Mouse (Mus musculus) limb, embryonic 13.5 days (tissue): ENCODE measurements at regions not wholly inside any gene's neighbourhood (a gene's known extent, or its start where the extent isn't known, plus 50 kb on each side); places are given as distances from the start of the nearest gene placed in this dataset.
A peak's percentile ranks its signal among the peaks of the same experiment; 100 is the strongest.
"Not testable (repeated sequence)": the region's sequence is repeated elsewhere in the genome, so short reads cannot be mapped to it uniquely, and the experiment has no call there.

Experiments used
- ATAC-seq: fragments of 200-750 bp; cut with Nextera tagmentation; 2 replicates; pipeline ENCODE4 v1.8.0; 2017; ENCODE audit warnings: low read depth, moderate number of reproducible peaks, moderate TSS enrichment; ENCODE audit not compliant: low FRiP score
- H3K27ac ChIP-seq: fragments of 300-500 bp; sonication (generic); 2 replicates; pipeline ENCODE4 v1.5.1; 2015; ENCODE audit warnings: inconsistent platforms, mild to moderate bottlenecking, moderate library complexity
- H3K27me3 ChIP-seq: fragments of 300-500 bp; sonication (generic); 2 replicates; pipeline ENCODE4 v1.6.1; 2015; ENCODE audit warnings: mild to moderate bottlenecking, inconsistent platforms
- H3K36me3 ChIP-seq: fragments of 300-500 bp; sonication (generic); 2 replicates; pipeline ENCODE4 v1.6.1; 2015; ENCODE audit warnings: inconsistent platforms, mild to moderate bottlenecking, moderate library complexity
- H3K4me1 ChIP-seq: fragments of 300-500 bp; sonication (generic); 2 replicates; pipeline ENCODE4 v1.6.1; 2015; ENCODE audit warnings: inconsistent platforms
- H3K4me2 ChIP-seq: fragments of 300-500 bp; sonication (generic); replicated peaks from 2 replicates; pipeline ENCODE4 v1.6.1; 2015; ENCODE audit warnings: inconsistent platforms, mild to moderate bottlenecking, moderate library complexity
- H3K4me3 ChIP-seq: fragments of 300-500 bp; sonication (generic); 2 replicates; pipeline ENCODE4 v1.5.1; 2015; ENCODE audit warnings: moderate library complexity, mild to moderate bottlenecking, inconsistent platforms
- H3K9ac ChIP-seq: fragments of 300-500 bp; sonication (generic); 2 replicates; pipeline ENCODE4 v1.6.1; 2015; ENCODE audit warnings: mild to moderate bottlenecking, inconsistent platforms
- H3K9me3 ChIP-seq: fragments of 300-500 bp; sonication (generic); 2 replicates; pipeline ENCODE4 v1.6.1; 2016; ENCODE audit warnings: inconsistent platforms
- WGBS: fragments of 180-500 bp; shearing (Covaris S2); methylation state at CpG from one replicate; pipeline ENCODE4 v1.1.7; 2015; 5-methylcytosine and 5-hydroxymethylcytosine counted together

- WGBS: 77% methylated on average over 5 of the region's 5 CpGs
- Histone ChIP-seq H3K4me3 (no peak overlapping the region), H3K4me2 (no peak overlapping the region), H3K4me1 (peaks cover 61% of the 10 kb centered on the region), H3K27me3 (no peaks in the 10 kb centered on the region), H3K9ac (no peak overlapping the region), H3K9me3 (no peaks in the 10 kb centered on the region), H3K36me3 (no peaks in the 10 kb centered on the region), H3K27ac (no peak overlapping the region)
- no peak for ATAC-seq
Measured at GRCm38 (mm10) chr12:79984985-79985747, 127.6 kb downstream of the Zfp36l1 start.

DNA sequence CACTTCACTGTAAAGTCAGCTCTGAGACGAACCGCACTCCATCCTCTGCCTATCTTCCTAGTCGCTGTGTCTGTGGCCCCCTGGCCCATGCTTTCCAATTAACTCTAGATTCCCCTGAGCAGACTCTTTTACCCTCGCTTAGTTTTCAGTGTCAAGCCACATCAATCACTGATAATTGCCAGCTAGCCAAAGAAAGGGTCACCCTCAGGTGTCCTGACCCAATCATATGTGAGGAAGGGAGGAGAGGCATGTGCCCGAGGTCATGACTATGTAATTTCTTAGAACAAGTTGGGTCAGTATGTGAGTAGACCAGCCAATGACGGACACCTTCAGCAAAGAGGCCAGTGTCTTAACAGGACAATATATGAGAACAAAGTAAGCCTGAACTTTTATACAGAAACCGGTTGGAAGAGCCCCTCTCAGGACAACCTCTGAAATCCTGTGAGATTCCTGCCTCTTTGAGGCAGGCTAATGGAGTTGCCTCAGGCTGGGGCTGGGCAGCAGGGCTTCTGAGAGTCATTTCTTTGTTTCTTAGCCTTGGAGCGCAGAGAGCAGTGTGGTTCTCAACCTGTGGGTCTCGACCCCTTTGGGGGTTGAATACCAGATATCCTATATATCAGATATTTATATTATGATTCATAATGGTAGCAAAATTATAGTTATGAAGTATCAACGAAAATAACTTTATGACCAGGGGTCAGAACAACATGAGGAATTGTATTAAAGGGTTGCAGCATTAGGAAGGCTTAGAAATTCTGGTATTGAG, 128.6 kb downstream of the Zfp36l1 start:
- H3K27ac ChIP-seq: no peak overlapping the region
- no peak for ATAC-seq
- WGBS: 49% methylated on average over 10 of the region's 10 CpGs
- peaks cover 51% of the 10 kb centered on the region for H3K4me1 ChIP-seq
- no peaks in the 10 kb centered on the region for H3K36me3 ChIP-seq
- no peaks in the 10 kb centered on the region for H3K27me3 ChIP-seq
- no peak overlapping the region for H3K4me2 ChIP-seq
- no peak overlapping the region for H3K9ac ChIP-seq
- no peak overlapping the region for H3K4me3 ChIP-seq
- H3K9me3 ChIP-seq: no peaks in the 10 kb centered on the region

- H3K9ac ChIP-seq: no peak overlapping the region
- no peak overlapping the region for H3K4me2 ChIP-seq
- WGBS: 74% methylated on average over 6 of the region's 6 CpGs
- no peak for ATAC-seq
- no peak overlapping the region for H3K27ac ChIP-seq
- H3K4me1 ChIP-seq: peaks cover 42% of the 10 kb centered on the region
- no peaks in the 10 kb centered on the region for H3K36me3 ChIP-seq
- H3K9me3 ChIP-seq: no peaks in the 10 kb centered on the region
- no peaks in the 10 kb centered on the region for H3K27me3 ChIP-seq
- H3K4me3 ChIP-seq: no peak overlapping the region
Measured at GRCm38 (mm10) chr12:79983232-79983631, 129.6 kb downstream of the Zfp36l1 start.

- H3K4me2 ChIP-seq, H3K9me3 ChIP-seq, H3K27me3 ChIP-seq, ATAC-seq, H3K27ac ChIP-seq, H3K9ac ChIP-seq, H3K4me3 ChIP-seq, H3K36me3 ChIP-seq: not testable (repeated sequence)
- H3K4me1 ChIP-seq: peaks cover 34% of the 10 kb centered on the region
- WGBS: 71% methylated on average over 1 of the region's 1 CpGs
Measured at GRCm38 (mm10) chr12:79982497-79982896, 130.3 kb downstream of the Zfp36l1 start.

GRCm38 (mm10) chr12:79980711-79981110, 132.1 kb downstream of the Zfp36l1 start:
- Histone ChIP-seq H3K4me3 (no peak overlapping the region), H3K27ac (no peak overlapping the region), H3K4me1 (peaks cover 22% of the 10 kb centered on the region), H3K9ac (no peak overlapping the region), H3K9me3 (peaks cover 2% of the 10 kb centered on the region; the same call in 1 of the 2 replicates), H3K27me3 (no peaks in the 10 kb centered on the region), H3K4me2 (no peak overlapping the region), H3K36me3 (no peaks in the 10 kb centered on the region)
- WGBS: 87% methylated on average over 4 of the region's 4 CpGs
- no peak for ATAC-seq

- H3K36me3 ChIP-seq: no peaks in the 10 kb centered on the region
- peaks cover 2% of the 10 kb centered on the region for H3K9me3 ChIP-seq
- no peak overlapping the region for H3K4me3 ChIP-seq
- peaks cover 25% of the 10 kb centered on the region for H3K4me1 ChIP-seq
- no peak overlapping the region for H3K4me2 ChIP-seq
- no peak overlapping the region for H3K9ac ChIP-seq
- 93% methylated on average over 3 of the region's 3 CpGs for WGBS
- H3K27ac ChIP-seq: no peak overlapping the region
- no peak for ATAC-seq
- no peaks in the 10 kb centered on the region for H3K27me3 ChIP-seq
Measured at GRCm38 (mm10) chr12:79977136-79977535, 135.7 kb downstream of the Zfp36l1 start.

DNA sequence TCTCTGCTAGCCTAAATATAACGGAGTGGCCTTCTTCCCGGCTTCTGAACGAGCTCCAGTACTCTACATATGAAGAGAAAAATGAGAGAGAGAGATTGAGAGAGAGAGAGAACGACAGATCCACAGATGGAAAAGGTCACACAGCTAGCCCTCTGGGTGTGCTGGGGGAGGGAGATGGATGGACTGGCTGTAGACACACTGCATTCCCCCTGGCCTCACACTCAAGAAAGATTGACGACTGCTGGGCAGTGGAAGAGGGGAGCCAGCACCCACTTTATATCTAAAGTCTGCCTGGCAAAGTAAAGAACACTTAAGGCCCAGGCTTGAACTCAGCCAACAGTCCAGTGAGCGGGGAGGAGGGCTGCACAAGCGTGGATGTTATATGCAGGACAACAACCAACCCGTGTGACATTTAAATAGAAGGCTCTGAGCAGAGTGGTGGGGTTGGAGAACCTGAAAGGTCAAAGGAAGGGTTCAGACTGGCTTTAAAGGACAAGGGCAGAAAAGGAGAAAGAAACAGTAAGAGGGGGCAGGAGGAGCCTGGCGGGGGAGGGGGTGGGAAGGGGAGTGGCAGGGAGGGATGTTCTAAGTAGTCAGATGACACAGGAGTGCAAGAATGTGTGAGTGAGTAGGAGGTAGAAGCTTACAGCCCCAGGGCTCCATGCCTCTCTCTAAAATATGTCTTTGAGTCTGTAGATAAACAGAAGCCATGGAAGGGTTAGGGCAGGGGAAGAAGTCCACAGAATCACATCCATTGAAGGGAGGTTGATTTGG, 137.2 kb downstream of the Zfp36l1 start:
- Histone ChIP-seq H3K36me3 (no peaks in the 10 kb centered on the region), H3K4me1 (peaks cover 39% of the 10 kb centered on the region), H3K27me3 (no peaks in the 10 kb centered on the region), H3K27ac (peak overlapping the region; percentile 59), H3K4me2 (no peak overlapping the region), H3K9ac (no peak overlapping the region), H3K4me3 (no peak overlapping the region), H3K9me3 (peaks cover 2% of the 10 kb centered on the region)
- WGBS: 45% methylated on average over 9 of the region's 9 CpGs
- no peak for ATAC-seq

- ATAC-seq: no peak
- Histone ChIP-seq H3K9me3 (peaks cover 2% of the 10 kb centered on the region), H3K27ac (peak overlapping the region; percentile 59), H3K4me2 (no peak overlapping the region), H3K4me3 (no peak overlapping the region), H3K36me3 (no peaks in the 10 kb centered on the region), H3K4me1 (peaks cover 45% of the 10 kb centered on the region), H3K27me3 (no peaks in the 10 kb centered on the region), H3K9ac (no peak overlapping the region)
- 44% methylated on average over 6 of the region's 6 CpGs for WGBS
Measured at GRCm38 (mm10) chr12:79975050-79975449, 137.8 kb downstream of the Zfp36l1 start.

DNA sequence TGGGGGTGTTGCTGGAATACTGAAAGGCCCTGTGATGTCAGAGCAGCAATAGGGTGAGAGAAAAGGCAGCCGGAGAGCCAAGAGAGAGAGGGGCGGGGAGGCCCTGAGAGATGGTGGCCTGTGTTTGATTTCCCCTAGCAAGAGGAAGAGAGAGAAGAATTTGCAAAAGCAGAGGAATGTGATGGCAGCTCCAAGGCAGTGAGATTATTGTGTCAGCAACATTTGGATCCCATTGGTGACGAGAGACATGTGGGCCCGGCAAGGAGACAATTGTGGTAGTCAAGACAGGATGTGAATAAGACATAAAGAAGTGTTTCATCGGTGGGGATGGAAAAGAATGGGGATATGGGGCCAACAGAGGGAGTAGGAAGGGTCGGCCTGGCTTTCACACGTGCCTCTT, 138.3 kb downstream of the Zfp36l1 start:
- no peak overlapping the region for H3K9ac ChIP-seq
- H3K4me3 ChIP-seq: no peak overlapping the region
- H3K4me1 ChIP-seq: peaks cover 50% of the 10 kb centered on the region
- H3K27ac ChIP-seq: peak overlapping the region; percentile 59; the same call in 1 of the 2 replicates
- ATAC-seq: no peak
- no peak overlapping the region for H3K4me2 ChIP-seq
- WGBS: 44% methylated on average over 7 of the region's 7 CpGs
- no peaks in the 10 kb centered on the region for H3K36me3 ChIP-seq
- peaks cover 2% of the 10 kb centered on the region for H3K9me3 ChIP-seq
- no peaks in the 10 kb centered on the region for H3K27me3 ChIP-seq

DNA sequence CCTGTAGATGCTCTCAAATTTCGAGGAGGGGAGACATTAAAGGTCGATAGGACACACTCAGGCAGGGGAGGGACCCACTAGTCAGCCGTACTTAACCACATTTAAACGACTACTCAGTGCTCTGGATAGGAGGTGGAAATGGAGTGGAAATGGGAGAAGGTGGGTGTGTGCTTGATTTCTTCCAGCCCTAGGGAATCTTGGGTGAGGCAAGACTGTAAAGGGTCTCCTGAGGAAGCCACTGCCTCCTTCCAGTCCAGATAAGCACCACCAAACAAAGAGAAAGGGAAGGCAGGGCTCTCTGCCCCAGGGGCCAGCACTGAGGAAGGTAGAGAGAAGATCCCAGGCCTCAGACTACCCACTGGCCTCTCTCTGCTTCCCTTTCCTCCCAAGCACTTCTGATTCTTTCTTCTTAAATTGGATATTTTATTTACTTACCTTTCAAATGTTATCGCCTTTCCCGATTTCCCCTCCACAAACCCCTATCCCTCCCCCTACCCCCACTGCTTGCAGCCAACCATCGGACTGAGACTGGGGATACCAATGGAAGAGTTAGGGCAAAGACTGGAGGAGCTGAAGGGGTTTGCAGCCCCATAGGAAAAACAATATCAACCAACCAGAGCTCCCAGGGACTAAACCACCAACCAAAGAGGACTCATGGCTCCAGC, 139.1 kb downstream of the Zfp36l1 start:
- Histone ChIP-seq H3K4me2 (no peak overlapping the region), H3K27ac (no peak overlapping the region; the same call in 1 of the 2 replicates), H3K9ac (no peak overlapping the region), H3K4me1 (peaks cover 58% of the 10 kb centered on the region), H3K4me3 (no peak overlapping the region), H3K9me3 (peaks cover 2% of the 10 kb centered on the region), H3K27me3 (no peaks in the 10 kb centered on the region), H3K36me3 (no peaks in the 10 kb centered on the region)
- ATAC-seq: no peak
- 73% methylated on average over 7 of the region's 7 CpGs for WGBS

- peak overlapping the region; percentile 86 for H3K27ac ChIP-seq
- H3K4me2 ChIP-seq: no peak overlapping the region
- ATAC-seq: no peak
- no peak overlapping the region; the same call in 1 of the 2 replicates for H3K9ac ChIP-seq
- H3K4me1 ChIP-seq: peaks cover 79% of the 10 kb centered on the region
- WGBS: 41% methylated on average over 5 of the region's 5 CpGs
- no peaks in the 10 kb centered on the region for H3K36me3 ChIP-seq
- no peaks in the 10 kb centered on the region; the same call in 1 of the 2 replicates for H3K9me3 ChIP-seq
- no peaks in the 10 kb centered on the region for H3K27me3 ChIP-seq
- no peak overlapping the region for H3K4me3 ChIP-seq
Measured at GRCm38 (mm10) chr12:79970981-79971390, 141.8 kb downstream of the Zfp36l1 start.
